Mouse (Mus musculus): ENCODE results near the gene Cd300lb.

The Cd300lb gene

GRCm38 (mm10) chr11:114883251-114883789 is 50.9 kb downstream of the Cd300lb start:
- DNase-seq (ENCODE audit: low spot score), result no peak

DNA sequence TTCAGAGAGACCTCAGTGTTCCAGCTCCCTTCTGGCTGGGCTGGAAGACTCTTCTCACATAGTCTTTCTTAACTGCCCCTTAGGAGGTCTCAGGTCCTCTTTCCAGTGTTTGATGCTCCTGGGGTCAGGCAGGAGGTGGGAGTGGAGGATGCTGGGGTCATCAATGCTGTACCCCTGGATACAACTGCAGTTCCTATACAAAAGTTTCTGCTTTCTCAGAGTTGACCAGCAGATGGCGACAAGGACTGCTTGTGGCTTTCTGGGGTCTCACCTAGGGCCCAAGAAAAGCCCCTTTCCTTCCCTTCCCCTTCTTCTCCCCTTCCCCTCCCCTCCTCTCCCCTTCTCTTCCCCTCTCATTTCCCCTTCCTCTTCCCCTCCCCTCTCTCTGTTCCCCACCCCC is 53.6 kb downstream of the Cd300lb start:
- no peak for DNase-seq (ENCODE audit: low spot score)

GRCm38 (mm10) chr11:114880185-114880584 is 54.0 kb downstream of the Cd300lb start:
- DNase-seq (ENCODE audit: low spot score), result no peak

DNA sequence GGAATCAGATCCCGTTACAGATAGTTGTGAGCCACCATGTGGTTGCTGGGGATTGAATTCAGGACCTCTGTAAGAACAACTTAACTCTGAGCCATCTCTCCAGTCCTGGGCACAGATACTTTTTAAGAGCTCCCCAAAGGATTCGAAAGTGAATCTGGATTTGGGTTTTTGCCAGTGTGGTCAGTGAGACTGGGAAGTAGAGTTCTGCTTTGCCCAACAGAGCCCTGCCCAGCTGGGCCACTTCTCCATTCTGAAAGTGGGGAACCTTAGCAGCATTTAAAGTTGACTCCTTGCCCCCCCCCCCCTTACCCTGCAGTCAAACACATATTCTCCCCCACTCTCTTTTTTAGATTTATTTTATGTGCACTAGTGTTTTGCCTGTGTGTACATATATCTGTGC is 54.5 kb downstream of the Cd300lb start:
- DNase-seq (ENCODE audit: low spot score), result peak; percentile 45

- peak; percentile 65 for DNase-seq (ENCODE audit: low spot score)
Observed at GRCm38 (mm10) chr11:114877145-114877544, 57.0 kb downstream of the Cd300lb start.

DNA sequence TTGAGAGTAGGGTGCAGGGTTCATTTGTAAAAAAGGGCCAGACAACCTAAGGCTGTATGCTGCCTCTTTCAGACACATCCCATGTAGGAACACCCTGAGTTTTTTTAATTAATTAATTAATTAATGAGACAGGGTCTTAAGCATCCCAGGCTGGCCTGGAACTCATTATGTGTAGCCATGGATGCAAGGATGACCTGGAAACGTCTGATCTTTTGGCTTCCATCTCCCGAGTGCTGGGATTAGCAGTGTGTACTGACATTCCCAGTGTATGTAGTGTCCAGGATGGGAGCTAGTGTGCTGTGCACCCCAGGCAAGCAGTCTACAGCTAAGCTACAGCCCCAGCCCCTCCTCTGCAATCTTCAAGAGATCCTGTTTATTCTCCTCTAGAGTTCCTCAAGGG is 57.6 kb downstream of the Cd300lb start:
- DNase-seq (ENCODE audit: low spot score), result no peak

- DNase-seq (ENCODE audit: low spot score), result no peak
Observed at GRCm38 (mm10) chr11:114876176-114876575, 58.0 kb downstream of the Cd300lb start.

DNA sequence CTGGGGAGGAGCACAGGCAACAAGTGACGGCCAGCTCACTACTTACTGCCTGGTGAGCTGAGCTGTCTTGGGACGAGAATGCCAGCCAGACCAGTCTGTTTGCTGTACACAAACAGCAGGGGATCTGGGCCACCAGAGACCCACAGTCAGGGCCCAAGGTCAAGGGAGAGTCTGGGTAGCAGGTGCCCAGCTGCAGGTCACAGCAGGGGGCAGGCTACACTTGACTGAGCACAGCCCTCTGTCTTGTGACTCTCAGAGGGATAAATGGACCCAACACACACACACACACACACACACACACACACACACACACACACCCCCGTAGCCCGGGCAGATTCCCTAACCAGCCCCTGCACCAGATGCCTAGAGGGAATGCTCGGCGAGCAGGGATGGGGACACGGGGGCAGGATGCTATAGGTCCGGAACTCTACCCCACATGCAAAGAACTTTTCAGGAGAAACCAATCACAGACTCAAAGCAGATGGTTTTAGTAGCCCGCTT is 58.8 kb downstream of the Cd300lb start:
- DNase-seq (ENCODE audit: low spot score), result no peak

DNA sequence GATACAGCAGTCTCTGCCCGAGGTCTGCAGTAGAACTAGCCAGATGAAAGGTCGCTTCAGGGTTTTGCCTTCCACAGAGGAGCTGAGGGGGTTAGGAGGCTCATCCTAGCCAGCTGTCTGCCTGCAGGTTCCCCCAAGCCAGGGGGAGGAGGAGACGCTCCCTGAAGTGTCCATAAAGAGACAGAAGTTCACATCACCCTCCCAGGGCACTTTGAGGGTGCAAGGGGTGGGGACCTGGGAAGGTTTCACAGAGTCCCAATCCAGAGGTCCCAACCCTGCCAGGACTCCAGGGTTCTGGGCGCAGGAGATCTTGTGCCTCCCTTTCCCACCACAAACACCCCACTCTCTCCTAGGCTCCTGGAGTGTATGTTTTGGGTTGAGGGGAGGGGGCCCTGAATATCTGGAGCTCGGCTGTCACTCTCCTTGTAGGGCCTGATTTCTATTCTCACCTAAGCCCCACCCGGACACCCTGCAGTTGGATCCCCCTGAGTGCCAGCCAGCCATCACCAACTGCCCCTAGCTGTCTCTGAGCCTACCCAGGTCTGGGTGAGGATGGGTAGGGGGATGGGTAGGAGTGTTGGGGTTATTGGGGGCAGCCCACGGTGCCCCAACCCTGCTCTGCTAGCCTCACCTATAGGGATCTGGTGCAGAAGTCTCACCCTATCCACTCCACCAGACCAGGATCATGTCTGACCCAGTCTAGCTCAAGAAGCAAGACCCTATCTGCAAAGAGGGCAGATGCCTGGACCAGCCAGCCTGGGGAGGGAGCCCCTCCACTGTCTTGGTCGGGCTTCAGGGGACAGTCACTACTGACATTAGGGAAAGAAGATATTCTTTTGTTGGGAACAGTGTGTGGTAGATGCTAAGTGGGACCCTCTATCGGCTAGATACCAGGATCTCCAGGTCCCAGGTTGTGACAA is 59.7 kb downstream of the Cd300lb start:
- DNase-seq (ENCODE audit: low spot score), result no peak

- DNase-seq (ENCODE audit: low spot score), result no peak
Observed at GRCm38 (mm10) chr11:114873022-114873817, 61.0 kb downstream of the Cd300lb start.

Data from lung, postnatal 25 days (tissue).